ENCODE assay signal across 20 mouse cellular contexts in genomic region chr11:51579024-51579423, GRCm38 (mm10).
"Had no signal": no experiment of that assay in that cellular context is flagged by ENCODE, and none has a peak within 500 bp of the region (broad histone marks: within the 10 kb centered on the region; RNA-seq: fewer than 3 reads in every experiment).

No protein-coding gene starts in this region.

- H3K4me3 ChIP-seq: limb, embryonic 12.5 days; limb, embryonic 15.5 days; liver, embryonic 12.5 days; liver, embryonic 15.5 days; lung, embryonic 15.5 days; neural tube, embryonic 12.5 days; neural tube, embryonic 15.5 days had no signal

- H3K9me3 ChIP-seq: limb, embryonic 12.5 days; limb, embryonic 15.5 days; liver, embryonic 12.5 days; liver, embryonic 15.5 days; lung, embryonic 15.5 days; neural tube, embryonic 12.5 days; neural tube, embryonic 15.5 days had no signal

- H3K9ac ChIP-seq: limb, embryonic 12.5 days; limb, embryonic 15.5 days; liver, embryonic 12.5 days; liver, embryonic 15.5 days; lung, embryonic 15.5 days; neural tube, embryonic 12.5 days; neural tube, embryonic 15.5 days had no signal

- ATAC-seq: intestine, postnatal 0 days; liver, embryonic 12.5 days had no signal

- DNase-seq: kidney, adult 2 months; kidney, postnatal 36 days; left cerebral cortex, postnatal 4 days; lung, adult 18-20 months; lung, postnatal 14 days; lung, postnatal 4 days; midbrain, embryonic 14.5 days; right cerebral cortex, adult 18-20 months; right cerebral cortex, postnatal 14 days; right cerebral cortex, postnatal 4 days had no signal

- H3K27ac ChIP-seq: kidney, postnatal 0 days; limb, embryonic 12.5 days; limb, embryonic 15.5 days; liver, embryonic 12.5 days; liver, embryonic 15.5 days; lung, embryonic 15.5 days; neural tube, embryonic 12.5 days; neural tube, embryonic 15.5 days; stomach, postnatal 0 days had no signal

- H3K36me3 ChIP-seq: limb, embryonic 15.5 days; liver, embryonic 12.5 days; liver, embryonic 15.5 days; lung, embryonic 15.5 days; neural tube, embryonic 12.5 days; neural tube, embryonic 15.5 days had no signal
